Mouse (Mus musculus) hindbrain, embryonic 12.5 days (tissue): ENCODE data around the gene Ifi27l2a. TPM values are rescaled to one million over a fixed set of nuclear protein-coding genes. Genes with fewer than 3 reads are reported as not detected.

Source experiments
- ATAC-seq: fragments of 200-750 bp; cut with Nextera tagmentation; 2 replicates; pipeline ENCODE4 v1.8.0; 2017; ENCODE audit warnings: moderate TSS enrichment; ENCODE audit not compliant: low FRiP score
- H3K27ac ChIP-seq: fragments of 300-500 bp; sonication (generic); 2 replicates; pipeline ENCODE4 v1.5.1; 2016; ENCODE audit warnings: mild to moderate bottlenecking
- H3K27me3 ChIP-seq: fragments of 300-500 bp; sonication (generic); 2 replicates; pipeline ENCODE4 v1.6.1; 2016; ENCODE audit warnings: mild to moderate bottlenecking
- H3K36me3 ChIP-seq: fragments of 300-500 bp; sonication (generic); 2 replicates; pipeline ENCODE4 v1.6.1; 2016; ENCODE audit warnings: mild to moderate bottlenecking
- H3K4me1 ChIP-seq: fragments of 300-500 bp; sonication (generic); 2 replicates; pipeline ENCODE4 v1.6.1; 2016
- H3K4me2 ChIP-seq: fragments of 300-500 bp; sonication (generic); replicated peaks from 2 replicates; pipeline ENCODE4 v1.6.1; 2016; ENCODE audit warnings: mild to moderate bottlenecking
- H3K4me3 ChIP-seq: fragments of 300-500 bp; sonication (generic); 2 replicates; pipeline ENCODE4 v1.5.1; 2016; ENCODE audit warnings: mild to moderate bottlenecking
- H3K9ac ChIP-seq: fragments of 300-500 bp; sonication (generic); 2 replicates; pipeline ENCODE4 v1.6.1; 2016; ENCODE audit warnings: mild to moderate bottlenecking, moderate library complexity
- H3K9me3 ChIP-seq: fragments of 300-500 bp; sonication (generic); replicated peaks from 2 replicates; pipeline ENCODE4 v1.6.1; 2016; ENCODE audit warnings: mild to moderate bottlenecking
- WGBS: fragments of 180-500 bp; shearing (Covaris S2); methylation state at CpG from one replicate; pipeline ENCODE4 v1.1.7; 2016; 5-methylcytosine and 5-hydroxymethylcytosine counted together
- polyA plus RNA-seq: library from polyadenylated mRNA; unstranded; fragments of >200 nt; fragmentation: Nextera tagmentation; extraction: Ambion mirVana; gene quantifications from 2 replicates; pipeline ENCODE4 v1.2.1, GENCODE M21; 2016

Ifi27l2a gene
- polyA plus RNA-seq, 1 experiment from 2014 or later: 3.2 TPM

DNA sequence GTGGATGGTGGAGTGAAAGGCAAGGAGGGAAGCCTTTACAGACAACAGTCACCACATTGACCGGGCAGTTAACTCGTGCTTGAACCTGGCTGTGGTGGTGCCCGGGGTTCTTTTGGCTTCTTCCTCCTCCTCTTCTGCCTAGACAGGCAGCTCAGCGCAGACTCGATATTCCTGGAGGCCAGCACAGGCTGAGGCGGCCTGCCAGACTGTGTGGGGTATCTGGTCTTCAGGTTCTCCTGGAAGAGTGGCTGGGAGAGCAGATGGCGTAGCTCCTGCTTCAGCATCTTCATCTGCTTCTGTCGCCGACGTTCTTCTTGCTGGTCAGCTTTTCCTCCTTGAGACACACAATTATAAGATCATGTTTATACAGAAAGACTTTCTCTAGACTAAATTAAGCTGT is 35.3 kb downstream of the Ifi27l2a start:
- H3K4me2 ChIP-seq: no peak overlapping the region
- H3K4me3 ChIP-seq: no peak overlapping the region
- WGBS: 94% methylated on average over 10 of the region's 10 CpGs
- H3K27ac ChIP-seq: no peak overlapping the region
- H3K4me1 ChIP-seq: no peaks in the 10 kb centered on the region
- no peak overlapping the region for H3K9ac ChIP-seq
- H3K27me3 ChIP-seq: no peaks in the 10 kb centered on the region
- ATAC-seq: no peak
- H3K9me3 ChIP-seq: no peaks in the 10 kb centered on the region
- H3K36me3 ChIP-seq: peaks cover 86% of the 10 kb centered on the region

DNA sequence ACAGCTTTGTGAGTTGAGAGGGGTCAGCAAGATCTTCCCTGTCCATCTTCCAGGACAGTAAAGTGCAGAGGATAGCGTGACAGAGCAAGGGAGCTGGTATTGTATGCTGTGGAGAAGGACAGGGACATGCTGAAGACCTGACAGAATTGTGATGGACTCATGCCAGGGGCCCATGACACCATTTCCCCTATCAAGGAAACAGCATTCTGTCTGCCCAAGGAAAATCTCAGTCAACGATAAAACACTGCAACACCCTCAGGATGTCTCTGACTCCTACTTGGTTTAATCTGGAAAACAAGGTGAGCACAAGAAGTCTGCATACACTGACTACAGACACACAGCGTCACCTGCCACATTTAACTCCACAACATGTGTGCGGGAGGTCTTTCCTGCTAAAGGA is 35.8 kb downstream of the Ifi27l2a start, which contains the start of gene 9330161L09Rik:
9330161L09Rik (minus strand) TSS at position 101 of the 400 bp plus-strand sequence.
- Histone ChIP-seq H3K4me2 (no peak within 1 kb of the TSS), H3K27ac (no peak within 1 kb of the TSS), H3K27me3 (no peaks in the 10 kb centered on the region), H3K4me1 (no peaks in the 10 kb centered on the region), H3K9ac (no peak within 1 kb of the TSS), H3K4me3 (no peak within 1 kb of the TSS), H3K36me3 (peaks cover 83% of the 10 kb centered on the region), H3K9me3 (no peaks in the 10 kb centered on the region)
- 93% methylated on average over 4 of the region's 4 CpGs for WGBS
- no peak for ATAC-seq

GRCm38 (mm10) chr12:103404131-103404530 is 39.3 kb downstream of the Ifi27l2a start:
- no peaks in the 10 kb centered on the region for H3K27me3 ChIP-seq
- H3K4me1 ChIP-seq: no peaks in the 10 kb centered on the region
- H3K9me3 ChIP-seq: no peaks in the 10 kb centered on the region
- H3K27ac ChIP-seq: no peak overlapping the region
- no peak for ATAC-seq
- no peak overlapping the region for H3K4me2 ChIP-seq
- WGBS: 92% methylated on average over 18 of the region's 18 CpGs
- no peak overlapping the region for H3K9ac ChIP-seq
- no peak overlapping the region for H3K4me3 ChIP-seq
- H3K36me3 ChIP-seq: peaks cover 53% of the 10 kb centered on the region

DNA sequence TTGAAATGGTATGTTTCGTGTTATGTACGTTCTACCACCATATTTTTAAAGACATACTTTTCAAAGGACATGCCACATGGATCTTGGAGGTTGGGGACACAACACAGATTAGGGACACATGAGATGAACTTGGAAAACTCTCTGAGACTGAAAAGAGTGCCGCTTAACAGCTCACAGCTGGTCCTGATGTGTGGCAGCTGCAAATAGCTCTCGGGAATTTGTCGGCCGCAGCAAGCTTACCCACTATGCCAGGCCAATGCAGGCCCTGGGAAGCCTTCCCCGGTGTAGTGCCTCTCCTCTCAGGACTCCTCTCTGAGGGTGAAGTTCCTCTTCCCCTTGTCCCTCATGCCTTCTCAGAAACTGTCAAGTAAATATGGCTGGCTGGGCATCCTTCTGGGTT is 46.7 kb downstream of the Ifi27l2a start:
- Histone ChIP-seq H3K9me3 (no peaks in the 10 kb centered on the region), H3K4me1 (no peaks in the 10 kb centered on the region), H3K27ac (no peak overlapping the region), H3K27me3 (no peaks in the 10 kb centered on the region), H3K9ac (no peak overlapping the region), H3K36me3 (no peaks in the 10 kb centered on the region), H3K4me2 (no peak overlapping the region), H3K4me3 (no peak overlapping the region)
- no peak for ATAC-seq
- WGBS: 81% methylated on average over 7 of the region's 7 CpGs

DNA sequence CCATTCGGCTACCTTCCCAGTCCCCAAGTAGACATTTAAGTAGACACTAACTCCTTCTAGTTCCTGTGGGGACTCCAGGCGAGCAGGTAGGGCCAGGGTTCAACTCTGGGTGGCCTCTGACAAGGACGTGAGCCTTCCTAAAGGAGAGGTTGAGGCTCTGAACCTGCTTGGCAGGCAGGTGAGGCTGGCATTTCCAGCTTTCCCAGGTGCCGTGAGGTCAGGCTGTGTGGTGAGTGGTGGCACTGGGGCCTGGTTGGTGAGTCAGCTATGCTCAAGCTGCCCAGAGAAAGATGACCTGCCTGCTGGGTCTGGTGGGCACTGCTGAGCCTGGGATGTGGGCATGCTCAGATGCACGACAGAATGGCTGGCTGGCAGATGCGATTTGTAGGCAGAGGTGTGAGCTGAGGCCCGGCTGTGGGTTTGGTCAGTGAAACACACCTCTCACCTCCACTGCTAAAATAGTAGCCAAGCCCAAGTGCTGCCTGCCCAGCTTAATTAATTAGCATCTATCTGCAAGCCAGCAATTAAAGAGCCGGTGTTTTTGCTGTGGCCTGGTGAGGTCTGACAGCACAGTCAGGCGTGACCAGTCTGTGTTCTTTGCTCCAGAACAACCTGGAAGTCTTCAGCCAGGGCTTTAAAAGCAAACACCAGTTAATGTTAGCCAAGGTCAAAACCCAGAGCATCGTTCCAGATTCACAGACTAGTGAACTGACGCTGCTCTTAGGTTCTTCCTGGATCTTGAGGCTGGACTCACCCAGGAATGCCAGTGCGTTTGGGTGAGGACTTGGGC is 47.8 kb downstream of the Ifi27l2a start:
- H3K36me3 ChIP-seq: no peaks in the 10 kb centered on the region
- H3K4me1 ChIP-seq: no peaks in the 10 kb centered on the region
- no peaks in the 10 kb centered on the region for H3K9me3 ChIP-seq
- no peak for ATAC-seq
- H3K9ac ChIP-seq: no peak overlapping the region
- H3K4me3 ChIP-seq: no peak overlapping the region
- 82% methylated on average over 12 of the region's 12 CpGs for WGBS
- H3K27me3 ChIP-seq: no peaks in the 10 kb centered on the region
- H3K4me2 ChIP-seq: no peak overlapping the region
- H3K27ac ChIP-seq: no peak overlapping the region

DNA sequence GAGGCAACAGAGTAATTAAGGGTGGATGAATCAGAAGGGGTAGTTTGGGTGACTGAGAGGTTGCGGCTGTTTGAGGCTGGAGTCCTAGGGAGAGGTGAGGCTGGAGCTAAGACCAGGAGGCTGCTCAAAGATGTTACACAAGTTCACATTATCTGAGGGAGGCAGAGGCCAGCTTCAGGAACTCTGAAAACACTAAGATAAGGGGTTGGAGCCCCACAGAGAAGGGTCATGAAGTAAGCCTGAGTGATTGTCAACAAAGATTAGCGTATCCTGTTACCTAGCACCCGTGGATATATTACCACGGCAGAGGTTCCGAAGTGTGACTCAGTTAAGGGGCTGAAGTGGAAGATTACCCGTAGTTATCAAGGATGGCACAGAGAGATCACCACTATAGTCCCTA is 50.0 kb downstream of the Ifi27l2a start:
- H3K27me3 ChIP-seq: no peaks in the 10 kb centered on the region
- H3K9ac ChIP-seq: no peak overlapping the region
- H3K4me3 ChIP-seq: no peak overlapping the region
- H3K4me2 ChIP-seq: no peak overlapping the region
- no peaks in the 10 kb centered on the region for H3K9me3 ChIP-seq
- H3K27ac ChIP-seq: no peak overlapping the region
- H3K4me1 ChIP-seq: peaks cover 6% of the 10 kb centered on the region
- no peaks in the 10 kb centered on the region for H3K36me3 ChIP-seq
- no peak for ATAC-seq
- WGBS: 46% methylated on average over 6 of the region's 6 CpGs

Other genes with a start within 250 kb of the Ifi27l2a start
- 0.80 and 1.6 TPM in 2 replicates for gene Prima1, start 201.5 kb downstream of the Ifi27l2a start, polyA plus RNA-seq
- 13.6 and 14.4 TPM in 2 replicates for gene Fam181a, start 132.7 kb downstream of the Ifi27l2a start, polyA plus RNA-seq
- gene Asb2, start 87.7 kb downstream of the Ifi27l2a start, polyA plus RNA-seq: 0.71 and 2.0 TPM in 2 replicates
- 16.9 TPM in 2 replicates for gene Otub2, start 55.0 kb downstream of the Ifi27l2a start, polyA plus RNA-seq
- gene 9330161L09Rik, start 35.9 kb downstream of the Ifi27l2a start, polyA plus RNA-seq: 0.79 and 1.3 TPM in 2 replicates
- 120 and 128 TPM in 2 replicates for gene Ddx24, start 17.9 kb downstream of the Ifi27l2a start, polyA plus RNA-seq
- gene Ifi27, start 9.5 kb downstream of the Ifi27l2a start, polyA plus RNA-seq: 9.2 and 11.3 TPM in 2 replicates
- not detected in 2 replicates for gene Ifi27l2b, start 13.5 kb upstream of the Ifi27l2a start, polyA plus RNA-seq
- 2.6 and 2.9 TPM in 2 replicates for gene Ppp4r4, start 88.6 kb upstream of the Ifi27l2a start, polyA plus RNA-seq
- not detected in 2 replicates for gene Serpina10, start 187.8 kb upstream of the Ifi27l2a start, polyA plus RNA-seq
- not detected in 2 replicates for gene Serpina6, start 213.5 kb upstream of the Ifi27l2a start, polyA plus RNA-seq
- gene Serpina16, start 232.5 kb upstream of the Ifi27l2a start, polyA plus RNA-seq: not detected in 2 replicates